Mouse (Mus musculus): ENCODE results near the gene Hipk3. TPM values are rescaled to one million over a fixed set of nuclear protein-coding genes. Genes with fewer than 3 reads are reported as not detected.
A peak's percentile ranks its signal among the peaks of the same experiment; 100 is the strongest.

Hipk3 gene
- 10.7 and 11.3 TPM in 2 replicates for polyA plus RNA-seq (2014; fragmentation: Nextera tagmentation; extraction: Ambion mirVana)

- Histone ChIP-seq H3K9me3 (ENCODE audit: control insufficient read depth, low read length) (no peaks in the 10 kb centered on the region), H3K27me3 (ENCODE audit: control insufficient read depth, insufficient read depth, low read length) (no peaks in the 10 kb centered on the region), H3K27ac (ENCODE audit: low read depth, low read length) (peak within 1 kb of the TSS; percentile 98), H3K4me3 (ENCODE audit: low read depth, low read length) (peak within 1 kb of the TSS; percentile 74), H3K4me2 (peak within 1 kb of the TSS; percentile 77), H3K9ac (ENCODE audit: low read length) (peak within 1 kb of the TSS; percentile 94), H3K4me1 (ENCODE audit: control insufficient read depth, insufficient read depth, low read length) (peaks cover 3% of the 10 kb centered on the region; the same call in 1 of the 2 replicates), H3K36me3 (ENCODE audit: control insufficient read depth, insufficient read depth, low read length) (no peaks in the 10 kb centered on the region)
- DNase-seq (ENCODE audit: low spot score, missing footprints) (peak; percentile 97), ATAC-seq (ENCODE audit: low FRiP score) (peak; percentile 92)
- WGBS, result under 1% methylated on average over 68 of the region's 98 CpGs
Measured at GRCm38 (mm10) chr2:104493951-104494800, at the start of gene Hipk3. Gene Hipk3 (minus strand): TSS chr2:104494446.

- Histone ChIP-seq H3K4me1 (ENCODE audit: control insufficient read depth, insufficient read depth, low read length) (no peaks in the 10 kb centered on the region), H3K27ac (ENCODE audit: low read depth, low read length) (no peak overlapping the region), H3K36me3 (ENCODE audit: control insufficient read depth, insufficient read depth, low read length) (no peaks in the 10 kb centered on the region), H3K9ac (ENCODE audit: low read length) (no peak overlapping the region), H3K9me3 (ENCODE audit: control insufficient read depth, low read length) (no peaks in the 10 kb centered on the region; the same call in 1 of the 2 replicates), H3K27me3 (ENCODE audit: control insufficient read depth, insufficient read depth, low read length) (no peaks in the 10 kb centered on the region), H3K4me3 (ENCODE audit: low read depth, low read length) (no peak overlapping the region), H3K4me2 (no peak overlapping the region)
- ATAC-seq (ENCODE audit: low FRiP score) (no peak), DNase-seq (ENCODE audit: low spot score, missing footprints) (no peak)
- WGBS, result 73% methylated on average over 2 of the region's 2 CpGs
Measured at GRCm38 (mm10) chr2:104540286-104540685, 46.0 kb upstream of the Hipk3 start.

GRCm38 (mm10) chr2:104534751-104535150, 40.5 kb upstream of the Hipk3 start:
- DNase-seq (ENCODE audit: low spot score, missing footprints), result no peak
- Histone ChIP-seq H3K36me3 (ENCODE audit: control insufficient read depth, insufficient read depth, low read length) (no peaks in the 10 kb centered on the region), H3K4me2 (no peak overlapping the region), H3K27ac (ENCODE audit: low read depth, low read length) (no peak overlapping the region), H3K27me3 (ENCODE audit: control insufficient read depth, insufficient read depth, low read length) (no peaks in the 10 kb centered on the region), H3K4me3 (ENCODE audit: low read depth, low read length) (no peak overlapping the region), H3K4me1 (ENCODE audit: control insufficient read depth, insufficient read depth, low read length) (no peaks in the 10 kb centered on the region), H3K9ac (ENCODE audit: low read length) (no peak overlapping the region), H3K9me3 (ENCODE audit: control insufficient read depth, low read length) (no peaks in the 10 kb centered on the region)
- 92% methylated on average over 3 of the region's 3 CpGs for WGBS
- ATAC-seq (ENCODE audit: low FRiP score), result no peak

GRCm38 (mm10) chr2:104532548-104532947, 38.3 kb upstream of the Hipk3 start:
- ATAC-seq (ENCODE audit: low FRiP score) (no peak), DNase-seq (ENCODE audit: low spot score, missing footprints) (no peak)
- Histone ChIP-seq H3K9me3 (ENCODE audit: control insufficient read depth, low read length) (no peaks in the 10 kb centered on the region), H3K4me3 (ENCODE audit: low read depth, low read length) (no peak overlapping the region), H3K27ac (ENCODE audit: low read depth, low read length) (no peak overlapping the region), H3K4me1 (ENCODE audit: control insufficient read depth, insufficient read depth, low read length) (no peaks in the 10 kb centered on the region), H3K36me3 (ENCODE audit: control insufficient read depth, insufficient read depth, low read length) (no peaks in the 10 kb centered on the region), H3K9ac (ENCODE audit: low read length) (no peak overlapping the region), H3K4me2 (no peak overlapping the region), H3K27me3 (ENCODE audit: control insufficient read depth, insufficient read depth, low read length) (no peaks in the 10 kb centered on the region)
- WGBS, result 74% methylated on average over 1 of the region's 1 CpGs

- no peak overlapping the region for H3K4me3 ChIP-seq (ENCODE audit: low read depth, low read length)
- no peak overlapping the region for H3K27ac ChIP-seq (ENCODE audit: low read depth, low read length)
- no peak overlapping the region for H3K9ac ChIP-seq (ENCODE audit: low read length)
- H3K36me3 ChIP-seq (ENCODE audit: control insufficient read depth, insufficient read depth, low read length), result no peaks in the 10 kb centered on the region
- H3K9me3 ChIP-seq (ENCODE audit: control insufficient read depth, low read length), result no peaks in the 10 kb centered on the region
- DNase-seq (ENCODE audit: low spot score, missing footprints) (no peak), ATAC-seq (ENCODE audit: low FRiP score) (no peak)
- no peaks in the 10 kb centered on the region for H3K27me3 ChIP-seq (ENCODE audit: control insufficient read depth, insufficient read depth, low read length)
- 84% methylated on average over 3 of the region's 3 CpGs for WGBS
- no peak overlapping the region for H3K4me2 ChIP-seq
- no peaks in the 10 kb centered on the region for H3K4me1 ChIP-seq (ENCODE audit: control insufficient read depth, insufficient read depth, low read length)
Measured at GRCm38 (mm10) chr2:104526559-104526958, 32.3 kb upstream of the Hipk3 start.

- H3K4me1 ChIP-seq (ENCODE audit: control insufficient read depth, insufficient read depth, low read length), result no peaks in the 10 kb centered on the region
- H3K36me3 ChIP-seq (ENCODE audit: control insufficient read depth, insufficient read depth, low read length), result no peaks in the 10 kb centered on the region
- no peak overlapping the region for H3K27ac ChIP-seq (ENCODE audit: low read depth, low read length)
- no peak overlapping the region for H3K9ac ChIP-seq (ENCODE audit: low read length)
- no peaks in the 10 kb centered on the region for H3K9me3 ChIP-seq (ENCODE audit: control insufficient read depth, low read length)
- H3K27me3 ChIP-seq (ENCODE audit: control insufficient read depth, insufficient read depth, low read length), result no peaks in the 10 kb centered on the region
- H3K4me3 ChIP-seq (ENCODE audit: low read depth, low read length), result no peak overlapping the region
- 82% methylated on average over 5 of the region's 5 CpGs for WGBS
- DNase-seq (ENCODE audit: low spot score, missing footprints) (no peak), ATAC-seq (ENCODE audit: low FRiP score) (no peak)
- H3K4me2 ChIP-seq, result no peak overlapping the region
Measured at GRCm38 (mm10) chr2:104525506-104525905, 31.3 kb upstream of the Hipk3 start.

GRCm38 (mm10) chr2:104511622-104512021, 17.4 kb upstream of the Hipk3 start:
- Histone ChIP-seq H3K36me3 (ENCODE audit: control insufficient read depth, insufficient read depth, low read length) (no peaks in the 10 kb centered on the region), H3K9ac (ENCODE audit: low read length) (no peak overlapping the region), H3K27me3 (ENCODE audit: control insufficient read depth, insufficient read depth, low read length) (no peaks in the 10 kb centered on the region), H3K9me3 (ENCODE audit: control insufficient read depth, low read length) (no peaks in the 10 kb centered on the region), H3K4me3 (ENCODE audit: low read depth, low read length) (no peak overlapping the region), H3K4me1 (ENCODE audit: control insufficient read depth, insufficient read depth, low read length) (no peaks in the 10 kb centered on the region), H3K27ac (ENCODE audit: low read depth, low read length) (no peak overlapping the region), H3K4me2 (no peak overlapping the region)
- 87% methylated on average over 8 of the region's 8 CpGs for WGBS
- ATAC-seq (ENCODE audit: low FRiP score) (no peak), DNase-seq (ENCODE audit: low spot score, missing footprints) (no peak)

GRCm38 (mm10) chr2:104502388-104502787, 8.1 kb upstream of the Hipk3 start:
- H3K36me3 ChIP-seq (ENCODE audit: control insufficient read depth, insufficient read depth, low read length), result no peaks in the 10 kb centered on the region
- no peak overlapping the region for H3K27ac ChIP-seq (ENCODE audit: low read depth, low read length)
- DNase-seq (ENCODE audit: low spot score, missing footprints) (no peak), ATAC-seq (ENCODE audit: low FRiP score) (no peak)
- no peak overlapping the region for H3K4me3 ChIP-seq (ENCODE audit: low read depth, low read length)
- H3K4me1 ChIP-seq (ENCODE audit: control insufficient read depth, insufficient read depth, low read length), result no peaks in the 10 kb centered on the region
- 67% methylated on average over 3 of the region's 3 CpGs for WGBS
- no peak overlapping the region for H3K4me2 ChIP-seq
- H3K27me3 ChIP-seq (ENCODE audit: control insufficient read depth, insufficient read depth, low read length), result no peaks in the 10 kb centered on the region
- no peak overlapping the region for H3K9ac ChIP-seq (ENCODE audit: low read length)
- H3K9me3 ChIP-seq (ENCODE audit: control insufficient read depth, low read length), result no peaks in the 10 kb centered on the region

GRCm38 (mm10) chr2:104501091-104501490, 6.8 kb upstream of the Hipk3 start:
- Histone ChIP-seq H3K27ac (ENCODE audit: low read depth, low read length) (no peak overlapping the region), H3K4me2 (no peak overlapping the region), H3K4me3 (ENCODE audit: low read depth, low read length) (no peak overlapping the region), H3K27me3 (ENCODE audit: control insufficient read depth, insufficient read depth, low read length) (no peaks in the 10 kb centered on the region), H3K4me1 (ENCODE audit: control insufficient read depth, insufficient read depth, low read length) (no peaks in the 10 kb centered on the region), H3K36me3 (ENCODE audit: control insufficient read depth, insufficient read depth, low read length) (no peaks in the 10 kb centered on the region), H3K9me3 (ENCODE audit: control insufficient read depth, low read length) (no peaks in the 10 kb centered on the region), H3K9ac (ENCODE audit: low read length) (no peak overlapping the region)
- DNase-seq (ENCODE audit: low spot score, missing footprints) (no peak), ATAC-seq (ENCODE audit: low FRiP score) (no peak)
- WGBS, result 88% methylated on average over 2 of the region's 2 CpGs
